Mouse (Mus musculus): ENCODE results near the gene Cpeb3.

The Cpeb3 gene

GRCm38 (mm10) chr19:37048507-37048906 lies 159.9 kb downstream of the Cpeb3 start:
- DNase-seq (ENCODE audit: low read depth in 1 of 2, low spot score in 2 of 2) = peak in 1 of 2 experiments; percentile 8

GRCm38 (mm10) chr19:37044431-37044830 lies 164.0 kb downstream of the Cpeb3 start:
- no peak for DNase-seq (ENCODE audit: low read depth in 1 of 2, low spot score in 2 of 2)

GRCm38 (mm10) chr19:37040906-37041305 lies 167.5 kb downstream of the Cpeb3 start:
- DNase-seq (ENCODE audit: low read depth in 1 of 2, low spot score in 2 of 2) = no peak

- DNase-seq (ENCODE audit: low read depth in 1 of 2, low spot score in 2 of 2) = no peak
Measured at GRCm38 (mm10) chr19:37032364-37032763, 176.0 kb downstream of the Cpeb3 start.

GRCm38 (mm10) chr19:37031446-37031845 lies 177.0 kb downstream of the Cpeb3 start:
- no peak for DNase-seq (ENCODE audit: low read depth in 1 of 2, low spot score in 2 of 2)

GRCm38 (mm10) chr19:37029771-37030170 lies 178.6 kb downstream of the Cpeb3 start:
- DNase-seq (ENCODE audit: low read depth in 1 of 2, low spot score in 2 of 2) = no peak

GRCm38 (mm10) chr19:37026408-37026807 lies 182.0 kb downstream of the Cpeb3 start:
- no peak for DNase-seq (ENCODE audit: low read depth in 1 of 2, low spot score in 2 of 2)

GRCm38 (mm10) chr19:37025839-37026319 lies 182.5 kb downstream of the Cpeb3 start:
- DNase-seq (ENCODE audit: low read depth in 1 of 2, low spot score in 2 of 2) = no peak

- DNase-seq (ENCODE audit: low read depth in 1 of 2, low spot score in 2 of 2) = no peak
Measured at GRCm38 (mm10) chr19:37022146-37022545, 186.3 kb downstream of the Cpeb3 start.

GRCm38 (mm10) chr19:37020951-37021350 lies 187.4 kb downstream of the Cpeb3 start:
- DNase-seq (ENCODE audit: low read depth in 1 of 2, low spot score in 2 of 2) = no peak

- DNase-seq (ENCODE audit: low read depth in 1 of 2, low spot score in 2 of 2) = no peak
Measured at GRCm38 (mm10) chr19:37020531-37020930, 187.9 kb downstream of the Cpeb3 start.

- no peak for DNase-seq (ENCODE audit: low read depth in 1 of 2, low spot score in 2 of 2)
Measured at GRCm38 (mm10) chr19:37018931-37019330, 189.5 kb downstream of the Cpeb3 start.

- DNase-seq (ENCODE audit: low read depth in 1 of 2, low spot score in 2 of 2) = peak in 1 of 2 experiments; percentile 9
Measured at GRCm38 (mm10) chr19:37018411-37018810, 190.0 kb downstream of the Cpeb3 start.

- no peak for DNase-seq (ENCODE audit: low read depth in 1 of 2, low spot score in 2 of 2)
Measured at GRCm38 (mm10) chr19:37016890-37017289, 191.5 kb downstream of the Cpeb3 start.

GRCm38 (mm10) chr19:37014173-37014939 lies 194.0 kb downstream of the Cpeb3 start:
- no peak for DNase-seq (ENCODE audit: low read depth in 1 of 2, low spot score in 2 of 2)

- DNase-seq (ENCODE audit: low read depth in 1 of 2, low spot score in 2 of 2) = no peak
Measured at GRCm38 (mm10) chr19:37013461-37013860, 194.9 kb downstream of the Cpeb3 start.

GRCm38 (mm10) chr19:37009878-37010281 lies 198.5 kb downstream of the Cpeb3 start:
- no peak for DNase-seq (ENCODE audit: low read depth in 1 of 2, low spot score in 2 of 2)

- no peak for DNase-seq (ENCODE audit: low read depth in 1 of 2, low spot score in 2 of 2)
Measured at GRCm38 (mm10) chr19:37004557-37004956, 203.8 kb downstream of the Cpeb3 start.

Measured in monocyte, adult 2 months (primary cell).